Mouse (Mus musculus) midbrain, embryonic 13.5 days (tissue): Measurements from ENCODE around the gene 4933427D14Rik. TPM values are rescaled to one million over a fixed set of nuclear protein-coding genes. Genes with fewer than 3 reads are reported as not detected.

Source experiments
- ATAC-seq: fragments of 200-750 bp; cut with Nextera tagmentation; 2 replicates; pipeline ENCODE4 v1.8.0; 2017; ENCODE audit warnings: mild to moderate bottlenecking, moderate TSS enrichment, moderate library complexity
- H3K27ac ChIP-seq: fragments of 300-500 bp; sonication (generic); 2 replicates; pipeline ENCODE4 v1.5.1; 2015; ENCODE audit warnings: inconsistent platforms, mild to moderate bottlenecking, moderate library complexity
- H3K27me3 ChIP-seq: fragments of 300-500 bp; sonication (generic); 2 replicates; pipeline ENCODE4 v1.6.1; 2015; ENCODE audit warnings: mild to moderate bottlenecking, inconsistent platforms
- H3K36me3 ChIP-seq: fragments of 300-500 bp; sonication (generic); 2 replicates; pipeline ENCODE4 v1.6.1; 2015; ENCODE audit warnings: mild to moderate bottlenecking, inconsistent platforms
- H3K4me1 ChIP-seq: fragments of 300-500 bp; sonication (generic); replicated peaks from 2 replicates; pipeline ENCODE4 v1.6.1; 2015; ENCODE audit warnings: inconsistent platforms
- H3K4me2 ChIP-seq: fragments of 300-500 bp; sonication (generic); replicated peaks from 2 replicates; pipeline ENCODE4 v1.6.1; 2015; ENCODE audit warnings: moderate library complexity, mild to moderate bottlenecking, inconsistent platforms
- H3K4me3 ChIP-seq: fragments of 300-500 bp; sonication (generic); replicated peaks from 2 replicates; pipeline ENCODE4 v1.5.1; 2015; ENCODE audit warnings: mild to moderate bottlenecking, inconsistent platforms
- H3K9ac ChIP-seq: fragments of 300-500 bp; sonication (generic); replicated peaks from 2 replicates; pipeline ENCODE4 v1.6.1; 2015; ENCODE audit warnings: mild to moderate bottlenecking, inconsistent platforms
- H3K9me3 ChIP-seq: fragments of 300-500 bp; sonication (generic); 2 replicates; pipeline ENCODE4 v1.6.1; 2016; ENCODE audit warnings: mild to moderate bottlenecking, inconsistent platforms
- WGBS: fragments of 180-500 bp; shearing (Covaris S2); methylation state at CpG from one replicate; pipeline ENCODE4 v1.1.7; 2015; 5-methylcytosine and 5-hydroxymethylcytosine counted together
- polyA plus RNA-seq: library from polyadenylated mRNA; unstranded; fragments of >200 nt; fragmentation: Nextera tagmentation; extraction: Ambion mirVana; gene quantifications from 2 replicates; pipeline ENCODE4 v1.2.1, GENCODE M21; 2015

The 4933427D14Rik gene
- polyA plus RNA-seq, 1 experiment from 2014 or later: 31.0 TPM

GRCm38 (mm10) chr11:72155981-72156428 is 51.3 kb downstream of the 4933427D14Rik start:
- H3K36me3 ChIP-seq: peaks cover 66% of the 10 kb centered on the region
- no peaks in the 10 kb centered on the region for H3K27me3 ChIP-seq
- H3K4me1 ChIP-seq: peaks cover 13% of the 10 kb centered on the region
- WGBS: 82% methylated on average over 4 of the region's 4 CpGs
- ATAC-seq: no peak
- H3K9ac ChIP-seq: no peak overlapping the region
- no peak overlapping the region for H3K4me3 ChIP-seq
- no peak overlapping the region; the same call in 1 of the 2 replicates for H3K27ac ChIP-seq
- H3K4me2 ChIP-seq: no peak overlapping the region
- H3K9me3 ChIP-seq: no peaks in the 10 kb centered on the region

GRCm38 (mm10) chr11:72155186-72155980 is 51.9 kb downstream of the 4933427D14Rik start:
- Histone ChIP-seq H3K27ac (peak overlapping the region; percentile 69), H3K4me3 (no peak overlapping the region), H3K9ac (no peak overlapping the region), H3K36me3 (peaks cover 66% of the 10 kb centered on the region), H3K4me2 (no peak overlapping the region), H3K4me1 (peaks cover 13% of the 10 kb centered on the region), H3K27me3 (no peaks in the 10 kb centered on the region), H3K9me3 (no peaks in the 10 kb centered on the region)
- peak; percentile 70; the same call in 1 of the 2 replicates for ATAC-seq
- WGBS: 62% methylated on average over 11 of the region's 11 CpGs

DNA sequence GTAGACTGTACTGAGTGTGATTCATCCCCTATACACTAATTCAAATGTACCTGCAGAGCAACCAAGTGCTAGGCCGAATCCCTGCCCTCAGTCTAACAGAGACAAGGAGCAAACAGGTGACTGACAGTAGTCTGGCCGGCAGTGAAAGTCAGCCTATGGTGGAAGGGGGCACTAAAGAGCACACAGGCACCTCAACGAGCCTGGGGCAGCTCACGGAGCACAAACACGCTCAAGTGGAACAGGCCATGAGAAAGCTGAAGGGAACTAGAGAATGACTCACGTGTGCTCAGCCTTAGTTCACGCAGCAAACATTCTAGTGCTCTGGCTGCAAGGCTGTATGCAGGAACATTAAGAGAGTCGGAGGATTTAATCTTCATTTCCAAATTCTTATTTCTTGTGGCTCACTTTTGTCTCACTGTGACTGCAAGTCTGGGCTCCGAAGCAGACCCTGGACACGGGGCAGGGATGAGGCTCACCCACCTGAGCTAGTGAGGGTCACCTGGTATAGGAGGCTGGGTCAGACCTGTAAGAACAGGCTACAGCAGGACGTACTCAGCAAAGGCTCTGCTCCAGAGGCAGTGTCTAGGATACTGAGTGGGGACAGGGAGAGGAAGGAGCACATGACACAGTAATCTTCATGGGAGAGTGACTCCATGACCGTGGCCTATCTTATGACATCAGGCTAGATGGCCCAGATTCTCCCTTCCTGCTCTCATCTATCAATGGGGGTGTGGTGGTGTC is 54.0 kb downstream of the 4933427D14Rik start:
- Histone ChIP-seq H3K36me3 (peaks cover 45% of the 10 kb centered on the region), H3K4me3 (no peak overlapping the region), H3K9me3 (no peaks in the 10 kb centered on the region), H3K27ac (no peak overlapping the region), H3K27me3 (no peaks in the 10 kb centered on the region), H3K4me1 (peaks cover 18% of the 10 kb centered on the region), H3K4me2 (no peak overlapping the region), H3K9ac (no peak overlapping the region)
- ATAC-seq: 0 out of 2 replicates have a peak, but pooled peaks have one; percentile 53
- WGBS: 82% methylated on average over 12 of the region's 12 CpGs

DNA sequence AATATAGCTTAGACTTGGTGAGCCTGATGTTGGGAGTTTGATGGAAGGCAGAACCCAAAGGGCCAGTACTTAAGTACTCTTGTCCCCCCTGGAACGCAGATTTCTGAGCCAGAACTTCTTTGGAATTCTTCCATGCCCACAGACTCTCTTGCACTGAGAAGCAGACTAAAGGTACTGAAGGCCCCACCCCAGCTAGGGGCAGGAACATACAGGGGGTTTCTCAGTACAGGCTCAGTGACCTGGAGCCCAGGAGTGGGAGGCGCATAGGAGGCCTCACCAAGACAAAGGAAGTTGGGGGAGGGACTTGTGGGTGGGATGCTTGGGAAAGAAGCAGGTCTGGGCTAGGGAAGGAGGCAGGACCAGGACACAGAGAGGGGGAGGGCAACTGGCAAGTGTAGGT is 56.1 kb downstream of the 4933427D14Rik start:
- WGBS: 46% methylated on average over 2 of the region's 2 CpGs
- peaks cover 29% of the 10 kb centered on the region for H3K4me1 ChIP-seq
- no peak overlapping the region for H3K4me2 ChIP-seq
- no peak overlapping the region for H3K9ac ChIP-seq
- no peaks in the 10 kb centered on the region for H3K9me3 ChIP-seq
- no peak for ATAC-seq
- H3K27ac ChIP-seq: no peak overlapping the region
- H3K36me3 ChIP-seq: peaks cover 27% of the 10 kb centered on the region
- H3K4me3 ChIP-seq: no peak overlapping the region
- H3K27me3 ChIP-seq: no peaks in the 10 kb centered on the region

GRCm38 (mm10) chr11:72147910-72148309 is 59.3 kb downstream of the 4933427D14Rik start:
- 6% methylated on average over 3 of the region's 3 CpGs for WGBS
- Histone ChIP-seq H3K9me3 (no peaks in the 10 kb centered on the region), H3K9ac (no peak overlapping the region), H3K36me3 (peaks cover 5% of the 10 kb centered on the region; the same call in 1 of the 2 replicates), H3K4me3 (no peak overlapping the region), H3K27me3 (no peaks in the 10 kb centered on the region), H3K4me2 (no peak overlapping the region), H3K27ac (peak overlapping the region; percentile 41; the same call in 1 of the 2 replicates), H3K4me1 (peaks cover 24% of the 10 kb centered on the region)
- peak; percentile 64 for ATAC-seq

GRCm38 (mm10) chr11:72145877-72146248 is 61.4 kb downstream of the 4933427D14Rik start:
- H3K4me1 ChIP-seq: peaks cover 30% of the 10 kb centered on the region
- 93% methylated on average over 1 of the region's 1 CpGs for WGBS
- ATAC-seq: no peak
- no peaks in the 10 kb centered on the region for H3K9me3 ChIP-seq
- no peak overlapping the region for H3K4me3 ChIP-seq
- H3K27ac ChIP-seq: no peak overlapping the region
- H3K27me3 ChIP-seq: no peaks in the 10 kb centered on the region
- H3K36me3 ChIP-seq: no peaks in the 10 kb centered on the region
- H3K9ac ChIP-seq: no peak overlapping the region
- no peak overlapping the region for H3K4me2 ChIP-seq

- Histone ChIP-seq H3K4me3 (no peak overlapping the region), H3K4me1 (peaks cover 31% of the 10 kb centered on the region), H3K4me2 (no peak overlapping the region), H3K36me3 (no peaks in the 10 kb centered on the region), H3K27ac (no peak overlapping the region), H3K9me3 (no peaks in the 10 kb centered on the region), H3K27me3 (no peaks in the 10 kb centered on the region), H3K9ac (no peak overlapping the region)
- WGBS: 19% methylated on average over 2 of the region's 2 CpGs
- ATAC-seq: no peak
Measured at GRCm38 (mm10) chr11:72145182-72145876, 61.9 kb downstream of the 4933427D14Rik start.

DNA sequence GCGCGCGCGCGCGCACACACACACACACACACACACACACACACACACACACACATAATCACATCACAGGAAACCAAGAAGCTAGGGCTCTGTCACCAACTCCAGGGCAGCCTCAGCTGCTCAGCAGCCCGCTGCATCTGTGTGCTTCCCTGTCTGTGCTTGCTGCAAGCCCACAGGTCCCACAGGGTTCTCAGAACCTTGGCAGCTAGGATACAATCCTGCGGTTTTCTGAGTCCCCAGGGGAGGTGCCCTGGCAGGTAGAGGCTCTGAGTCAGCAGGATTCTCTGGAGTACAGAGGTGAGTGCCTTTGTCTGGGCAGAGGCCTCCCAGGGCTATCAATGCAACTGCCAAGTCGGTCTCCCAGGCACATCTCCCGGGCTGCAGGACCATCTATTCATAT is 64.4 kb downstream of the 4933427D14Rik start:
- Histone ChIP-seq H3K4me3 (no peak overlapping the region), H3K4me1 (peaks cover 22% of the 10 kb centered on the region), H3K36me3 (no peaks in the 10 kb centered on the region), H3K4me2 (no peak overlapping the region), H3K9ac (no peak overlapping the region; the same call in 1 of the 2 replicates), H3K27ac (peak overlapping the region; percentile 30), H3K9me3 (no peaks in the 10 kb centered on the region), H3K27me3 (peaks cover 11% of the 10 kb centered on the region)
- WGBS: 46% methylated on average over 10 of the region's 10 CpGs
- peak; percentile 53 for ATAC-seq

GRCm38 (mm10) chr11:72140198-72140597 is 67.1 kb downstream of the 4933427D14Rik start:
- WGBS: 77% methylated on average over 6 of the region's 6 CpGs
- no peak overlapping the region for H3K4me3 ChIP-seq
- no peak for ATAC-seq

DNA sequence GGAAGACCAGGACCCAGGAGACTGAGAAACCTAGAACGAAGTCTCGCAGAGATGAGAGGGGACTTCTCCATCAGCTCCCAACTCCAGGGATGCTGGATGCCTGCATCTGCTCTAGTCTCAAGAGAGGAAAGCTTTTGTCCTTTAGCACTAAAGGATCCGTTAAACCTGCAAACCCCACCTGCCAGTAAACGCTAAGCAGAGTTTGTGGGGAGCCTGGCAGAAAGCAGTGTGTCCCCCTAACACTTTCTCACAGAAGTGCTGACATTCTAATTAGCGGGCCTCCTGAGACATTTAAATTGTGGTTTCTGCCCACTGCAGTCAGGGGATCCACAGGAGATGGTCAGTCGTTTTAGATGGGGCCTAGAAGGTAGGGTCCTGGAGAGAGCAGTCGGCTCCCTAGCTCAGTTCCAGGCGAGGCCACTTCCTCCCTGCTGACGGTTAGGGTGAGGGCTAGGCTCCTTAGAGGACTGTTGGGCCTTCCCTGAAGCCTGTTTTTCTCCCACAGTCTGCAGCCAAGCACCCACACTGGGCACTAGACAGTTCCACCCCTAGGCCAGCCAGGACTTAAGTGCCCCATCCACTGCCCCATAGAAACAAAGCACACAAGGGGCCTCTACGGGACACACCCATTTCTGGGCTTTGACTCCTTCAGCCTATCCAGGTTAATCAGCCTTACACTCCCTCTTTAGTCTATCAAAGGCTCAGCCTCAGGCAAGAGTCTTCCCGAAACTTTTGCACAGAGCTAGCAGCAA is 70.9 kb downstream of the 4933427D14Rik start:
- Histone ChIP-seq H3K4me2 (peak overlapping the region; percentile 98), H3K36me3 (no peaks in the 10 kb centered on the region), H3K27me3 (peaks cover 68% of the 10 kb centered on the region), H3K9ac (peak overlapping the region; percentile 80), H3K9me3 (no peaks in the 10 kb centered on the region), H3K4me1 (peaks cover 21% of the 10 kb centered on the region), H3K4me3 (peak overlapping the region; percentile 68), H3K27ac (peak overlapping the region; percentile 39; the same call in 1 of the 2 replicates)
- no peak for ATAC-seq
- 23% methylated on average over 11 of the region's 11 CpGs for WGBS

More at GRCm38 (mm10) chr11:72140198-72140597, 67.1 kb downstream of the 4933427D14Rik start:
- H3K9me3 ChIP-seq: no peaks in the 10 kb centered on the region
- no peak overlapping the region for H3K9ac ChIP-seq
- peaks cover 33% of the 10 kb centered on the region for H3K27me3 ChIP-seq
- no peak overlapping the region for H3K27ac ChIP-seq
- H3K36me3 ChIP-seq: no peaks in the 10 kb centered on the region
- no peak overlapping the region for H3K4me2 ChIP-seq
- peaks cover 23% of the 10 kb centered on the region for H3K4me1 ChIP-seq
